Mouse (Mus musculus): ENCODE data around the gene Aspa.

- no peak for TF ChIP-seq CTCF (IDR thresholded peaks at IDR 0.05; ENCODE audit: low read depth)
- TF ChIP-seq EP300 (IDR thresholded peaks at IDR 0.05; ENCODE audit: low read depth): no peak
Measured at GRCm38 (mm10) chr11:73267267-73267666, 62.1 kb downstream of the Aspa start, which contains the start of gene Trpv3.
